Mouse (Mus musculus) hindbrain, embryonic 16.5 days (tissue): ENCODE data around the gene Gm49336. TPM values are rescaled to one million over a fixed set of nuclear protein-coding genes. Genes with fewer than 3 reads are reported as not detected.
A peak's percentile ranks its signal among the peaks of the same experiment; 100 is the strongest.

Experiments
- ATAC-seq: fragments of 200-750 bp; cut with Nextera tagmentation; 2 replicates; pipeline ENCODE4 v1.8.0; 2017; ENCODE audit warnings: moderate TSS enrichment, moderate library complexity
- H3K27ac ChIP-seq: fragments of 300-500 bp; sonication (generic); 2 replicates; pipeline ENCODE4 v1.5.1; 2014; ENCODE audit warnings: low read depth, mild to moderate bottlenecking, control low read depth, low read length, moderate library complexity
- H3K27me3 ChIP-seq: fragments of 300-500 bp; sonication (generic); replicated peaks from 2 replicates; pipeline ENCODE4 v1.6.1; 2014; ENCODE audit warnings: low read length; ENCODE audit not compliant: control insufficient read depth, insufficient read depth
- H3K36me3 ChIP-seq: fragments of 300-500 bp; sonication (generic); 2 replicates; pipeline ENCODE4 v1.6.1; 2014; ENCODE audit warnings: mild to moderate bottlenecking, low read length, moderate library complexity, mixed read lengths; ENCODE audit not compliant: control insufficient read depth, insufficient read depth
- H3K4me1 ChIP-seq: fragments of 300-500 bp; sonication (generic); 2 replicates; pipeline ENCODE4 v1.6.1; 2014; ENCODE audit warnings: low read depth, low read length; ENCODE audit not compliant: control insufficient read depth, insufficient read depth
- H3K4me2 ChIP-seq: fragments of 300-500 bp; sonication (generic); 2 replicates; pipeline ENCODE4 v1.6.1; 2014; ENCODE audit warnings: mild to moderate bottlenecking, low read length, control low read depth, moderate library complexity
- H3K4me3 ChIP-seq: fragments of 300-500 bp; sonication (generic); 2 replicates; pipeline ENCODE4 v1.5.1; 2014; ENCODE audit warnings: mild to moderate bottlenecking, low read length, control low read depth, moderate library complexity
- H3K9ac ChIP-seq: fragments of 300-500 bp; sonication (generic); 2 replicates; pipeline ENCODE4 v1.6.1; 2014; ENCODE audit warnings: low read depth, mild to moderate bottlenecking, control low read depth, low read length, moderate library complexity
- H3K9me3 ChIP-seq: fragments of 300-500 bp; sonication (generic); 2 replicates; pipeline ENCODE4 v1.6.1; 2014; ENCODE audit warnings: mild to moderate bottlenecking, low read length, moderate library complexity; ENCODE audit not compliant: control insufficient read depth
- WGBS: fragments of 180-500 bp; shearing (Covaris S2); extraction: QIAGEN DNeasy Blood & Tissue Kit; methylation state at CpG from one replicate; pipeline ENCODE4 v1.1.7; 2014; 5-methylcytosine and 5-hydroxymethylcytosine counted together
- microRNA counts: library from miRNA; unstranded; fragments of <30 nt; microRNA quantifications from one replicate; lab custom pipeline; 2016
- microRNA-seq: library from miRNA; unstranded; fragments of <30 nt; microRNA quantifications from one replicate; pipeline ENCODE4, GENCODE M21; 2017
- polyA plus RNA-seq: library from polyadenylated mRNA; unstranded; fragments of >200 nt; fragmentation: Nextera tagmentation; extraction: Ambion mirVana; gene quantifications from 2 replicates; pipeline ENCODE4 v1.2.1, GENCODE M21; 2015

Gm49336 gene
- polyA plus RNA-seq, 1 experiment from 2014 or later, result 42.7 TPM

- 27% methylated on average over 9 of the region's 9 CpGs for WGBS
- Histone ChIP-seq H3K9ac (peak overlapping the region; percentile 91), H3K27ac (peak overlapping the region; percentile 93), H3K4me2 (peak overlapping the region; percentile 79), H3K9me3 (no peaks in the 10 kb centered on the region), H3K27me3 (no peaks in the 10 kb centered on the region), H3K4me1 (peaks cover 5% of the 10 kb centered on the region; the same call in 1 of the 2 replicates), H3K4me3 (peak overlapping the region; percentile 73), H3K36me3 (no peaks in the 10 kb centered on the region)
- ATAC-seq, result no peak; the same call in 1 of the 2 replicates
Observed at GRCm38 (mm10) chr14:60176469-60176890, 74.8 kb downstream of the Gm49336 start.

DNA sequence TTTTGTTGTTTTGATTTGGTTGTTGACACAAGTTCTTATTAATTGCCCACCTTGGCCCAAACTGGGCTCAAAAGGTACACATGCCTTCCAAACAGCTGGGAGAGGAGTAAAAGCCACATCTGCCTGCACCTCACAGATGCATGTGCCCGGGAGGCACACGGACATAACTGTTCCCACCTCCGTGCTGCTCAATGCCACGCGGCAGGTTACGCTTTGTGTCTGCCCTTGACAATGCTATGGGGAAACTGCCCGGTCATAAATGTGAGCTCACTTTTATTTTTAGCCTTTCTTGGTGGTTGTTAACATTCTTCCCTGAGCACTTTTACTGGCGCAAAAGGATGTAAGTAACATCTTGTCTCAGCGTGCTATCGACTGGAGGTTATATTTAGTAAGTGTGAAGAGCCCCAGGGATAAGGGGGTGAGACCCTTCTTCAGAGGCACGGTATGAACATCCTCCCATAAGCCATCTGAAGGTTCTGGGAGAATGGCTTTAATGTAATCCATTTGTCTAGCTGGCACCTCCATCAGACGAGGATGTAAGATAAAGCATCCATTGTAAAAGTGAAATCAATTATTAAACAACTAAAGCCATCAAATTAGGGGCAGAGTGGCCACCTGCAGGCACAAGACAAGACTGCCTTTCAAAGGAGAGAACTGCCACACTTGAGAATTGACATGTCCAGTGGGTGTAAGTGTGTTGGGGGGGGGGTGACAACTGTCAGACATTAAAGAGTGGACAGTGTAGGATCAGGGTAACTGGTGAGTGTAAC lies 78.8 kb downstream of the Gm49336 start:
- no peak for ATAC-seq
- H3K9me3 ChIP-seq, result no peaks in the 10 kb centered on the region
- no peak overlapping the region for H3K9ac ChIP-seq
- no peaks in the 10 kb centered on the region for H3K36me3 ChIP-seq
- WGBS, result 48% methylated on average over 12 of the region's 12 CpGs
- H3K4me2 ChIP-seq, result no peak overlapping the region
- H3K4me1 ChIP-seq, result no peaks in the 10 kb centered on the region
- no peaks in the 10 kb centered on the region for H3K27me3 ChIP-seq
- H3K4me3 ChIP-seq, result no peak overlapping the region
- no peak overlapping the region for H3K27ac ChIP-seq

DNA sequence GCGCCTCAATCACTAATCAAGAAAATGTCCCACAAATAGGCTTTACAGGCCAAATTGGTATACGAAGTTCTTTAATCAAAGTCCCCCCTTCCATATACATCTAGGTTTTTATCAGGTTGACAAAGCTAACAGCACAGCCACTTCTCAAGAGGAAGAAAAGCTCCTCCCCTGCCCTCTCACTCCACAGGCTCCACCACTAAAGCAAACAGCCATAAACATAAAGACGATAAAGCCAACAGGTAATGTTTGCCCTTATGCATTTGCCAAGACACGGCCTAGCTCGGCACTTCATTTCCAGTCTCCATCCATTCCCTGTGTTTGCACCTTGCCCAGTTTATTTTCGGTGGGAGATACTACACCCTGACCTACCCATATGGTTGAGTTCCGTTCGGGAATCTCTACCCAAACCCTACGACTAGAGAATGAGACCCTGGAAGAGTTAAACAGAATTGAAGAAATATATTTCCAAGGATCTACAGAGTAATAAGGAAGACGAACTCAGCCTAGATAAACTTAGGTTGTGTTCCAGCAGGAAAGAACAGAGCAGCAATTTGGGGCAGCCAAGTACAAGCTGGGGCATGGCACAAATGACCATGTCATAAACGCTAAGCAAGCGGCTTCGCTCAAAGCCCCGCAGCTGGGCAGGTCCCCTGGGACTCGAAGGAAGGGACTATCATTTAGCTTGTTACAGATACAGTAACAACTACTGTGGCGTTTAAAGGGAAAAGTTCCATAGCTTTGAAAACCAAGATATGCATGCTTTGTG lies 80.3 kb downstream of the Gm49336 start:
- no peaks in the 10 kb centered on the region for H3K4me1 ChIP-seq
- no peak overlapping the region for H3K27ac ChIP-seq
- no peaks in the 10 kb centered on the region for H3K36me3 ChIP-seq
- 80% methylated on average over 16 of the region's 16 CpGs for WGBS
- H3K4me2 ChIP-seq, result no peak overlapping the region
- H3K9ac ChIP-seq, result no peak overlapping the region
- no peaks in the 10 kb centered on the region for H3K27me3 ChIP-seq
- H3K9me3 ChIP-seq, result no peaks in the 10 kb centered on the region
- no peak for ATAC-seq
- no peak overlapping the region for H3K4me3 ChIP-seq

DNA sequence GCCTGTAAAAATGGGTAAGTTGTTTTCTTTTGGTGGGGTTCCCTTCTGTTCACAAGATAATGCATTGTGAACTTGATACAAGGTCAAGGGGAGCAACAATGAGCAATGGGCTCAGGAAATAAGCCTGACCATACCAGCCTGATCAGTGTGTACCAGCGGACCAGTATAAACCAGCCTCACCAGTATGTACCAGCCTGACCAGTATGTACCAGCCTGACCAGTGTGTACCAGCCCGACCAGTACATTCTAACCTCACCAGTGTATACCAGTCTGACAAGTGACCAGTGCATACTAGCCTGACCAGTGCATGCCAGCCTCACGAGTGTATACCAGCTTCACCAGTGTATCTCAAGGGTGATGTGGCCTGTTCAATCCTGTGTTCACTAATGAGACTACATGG lies 87.9 kb downstream of the Gm49336 start:
- 92% methylated on average over 3 of the region's 3 CpGs for WGBS
- no peak for ATAC-seq
- no peak overlapping the region for H3K4me3 ChIP-seq

More for the DNA sequence above, 87.9 kb downstream of the Gm49336 start:
- no peaks in the 10 kb centered on the region for H3K27me3 ChIP-seq
- H3K36me3 ChIP-seq, result no peaks in the 10 kb centered on the region
- H3K4me1 ChIP-seq, result no peaks in the 10 kb centered on the region
- H3K4me2 ChIP-seq, result no peak overlapping the region
- H3K9me3 ChIP-seq, result no peaks in the 10 kb centered on the region
- H3K27ac ChIP-seq, result no peak overlapping the region
- no peak overlapping the region for H3K9ac ChIP-seq

MicroRNAs encoded within 50 kb of the gene (microRNA counts, 519-probe panel; counts per million panel counts)
- microRNA mmu-miR-719 (lab: Ali Mortazavi, UCI), result not detected

Small RNA genes lying within 50 kb of the gene (microRNA-seq; reads per million reads assigned to microRNA genes)
- not detected for gene Mir719

Other genes with a start within 250 kb of the Gm49336 start
- 44.2 and 45.6 TPM in 2 replicates for gene Atp8a2, start 54.3 kb downstream of the Gm49336 start, polyA plus RNA-seq
- 0.11 and 0.16 TPM in 2 replicates for gene Nupl1, start 76 bp downstream of the Gm49336 start, polyA plus RNA-seq
- 55.5 and 62.0 TPM in 2 replicates for gene Mtmr6, start 13.7 kb upstream of the Gm49336 start, polyA plus RNA-seq
- gene Amer2, start 121.8 kb upstream of the Gm49336 start, polyA plus RNA-seq, result 19.3 and 21.2 TPM in 2 replicates